Mouse (Mus musculus) lung, postnatal 0 days (tissue): ENCODE data around the gene Rpl28.

Source experiments
- CTCF ChIP-seq: IDR thresholded peaks from 2 replicates; pipeline ENCODE4 v1.5.1; 2016; ENCODE audit warnings: antibody characterized with exemption, mild to moderate bottlenecking
- EP300 ChIP-seq: IDR thresholded peaks from 2 replicates; pipeline ENCODE4 v1.6.1; 2016; ENCODE audit warnings: antibody characterized with exemption, mild to moderate bottlenecking, control low read depth

DNA sequence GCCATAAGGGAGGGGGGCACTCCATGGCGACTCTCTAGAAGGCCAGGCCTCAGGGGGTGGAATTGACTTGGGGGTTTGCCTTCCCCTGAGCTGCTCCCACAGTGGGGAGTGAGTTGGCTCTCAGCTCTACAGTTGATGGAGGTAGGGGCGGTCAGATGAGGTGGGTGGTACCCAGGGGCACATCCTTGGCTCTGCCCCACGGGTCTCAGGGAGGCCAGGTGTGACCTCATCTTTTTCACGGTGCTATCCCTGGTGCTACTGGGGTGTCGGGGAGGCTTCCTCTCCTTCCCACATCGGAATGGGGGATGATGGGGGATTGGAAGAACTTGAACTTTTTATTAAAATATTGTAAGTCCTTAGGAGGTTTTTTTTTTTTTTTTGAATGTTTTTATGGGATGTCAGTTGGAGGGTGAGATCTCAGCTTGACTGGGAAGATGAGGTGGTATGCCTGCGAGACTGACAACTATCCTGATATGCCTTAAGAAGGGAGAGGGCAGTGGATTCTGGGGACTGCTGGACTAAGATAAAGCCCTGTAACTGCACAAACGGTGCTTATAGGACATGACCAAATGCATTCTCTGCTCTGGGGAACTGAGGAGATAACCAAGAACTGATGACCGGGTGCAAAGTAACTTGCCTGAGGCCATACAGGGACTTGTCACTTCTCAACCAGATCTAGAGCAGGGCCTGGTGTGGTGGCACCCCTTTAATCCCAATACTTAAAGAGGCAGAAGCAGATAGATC lies 45.3 kb upstream of the Rpl28 start:
- TF ChIP-seq CTCF (no peak), EP300 (no peak)
